Mouse (Mus musculus): ENCODE data around the gene Elmod3.

GRCm38 (mm10) chr6:72562894-72563293, 35.3 kb downstream of the Elmod3 start:
- TF ChIP-seq CTCF (IDR thresholded peaks at IDR 0.05; ENCODE audit: borderline replicate concordance, insufficient read depth, low read depth, low read length) = no peak
- no peak for TF ChIP-seq POLR2A (IDR thresholded peaks at IDR 0.05; ENCODE audit: borderline replicate concordance, insufficient read depth, low read length)

Data from cerebellum, adult 2 months (tissue).